8 mouse cellular contexts compared by ENCODE assay signal in the genomic region with DNA sequence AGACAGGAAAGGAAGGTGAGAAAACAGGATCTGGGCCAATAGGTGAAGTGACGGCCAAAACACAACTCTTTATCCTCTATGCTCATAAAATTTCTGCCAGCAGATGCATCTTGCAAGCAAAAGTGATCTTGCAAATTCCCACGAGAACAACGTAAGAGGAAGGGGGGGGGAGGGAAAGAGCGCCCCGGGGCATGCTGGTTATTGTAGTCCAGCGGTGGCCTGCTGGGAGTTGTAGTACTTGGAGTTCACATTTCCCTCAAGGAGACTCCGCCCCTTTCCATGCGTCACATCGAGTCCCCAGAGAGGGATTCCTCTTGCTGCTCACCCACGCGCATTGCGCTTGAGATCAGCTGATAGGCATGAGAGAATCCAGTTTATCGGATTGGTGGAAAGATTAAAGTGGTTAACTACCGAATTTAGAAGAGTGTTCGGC. TPM values are rescaled to one million over a fixed set of nuclear protein-coding genes. Genes with fewer than 3 reads are reported as not detected.
DNase-seq lines count a peak whose midpoint lies in the region; ATAC-seq lines count a peak whose summit lies in the region.

No protein-coding gene starts in this region.

- H3K4me1 ChIP-seq in hindbrain, embryonic 16.5 days (ENCODE audit: control insufficient read depth, insufficient read depth, low read depth, low read length): peaks cover 24% of the 10 kb centered on the region

- H3K4me2 ChIP-seq in hindbrain, embryonic 16.5 days (ENCODE audit: low read length): peak overlapping the region; percentile 68

- H3K79me2 ChIP-seq in macrophage (ENCODE audit: inconsistent target): peaks cover 28% of the 10 kb centered on the region

- H3K9me3 ChIP-seq in hindbrain, embryonic 16.5 days (ENCODE audit: control insufficient read depth, low read length): no peaks in the 10 kb centered on the region

- peak overlapping the region; percentile 70 for H3K27ac ChIP-seq in hindbrain, embryonic 16.5 days (ENCODE audit: low read depth, low read length)
- H3K27ac ChIP-seq in macrophage: peak overlapping the region; percentile 77

- no peaks in the 10 kb centered on the region for H3K27me3 ChIP-seq in hindbrain, embryonic 16.5 days (replicated peaks; ENCODE audit: control insufficient read depth, insufficient read depth, low read length)

- H3K9ac ChIP-seq in hindbrain, embryonic 16.5 days (ENCODE audit: low read depth, low read length): peak overlapping the region; percentile 61

- no peaks in the 10 kb centered on the region for H3K36me3 ChIP-seq in hindbrain, embryonic 16.5 days (ENCODE audit: control insufficient read depth, insufficient read depth, low read length)
- no peaks in the 10 kb centered on the region for H3K36me3 ChIP-seq in macrophage (ENCODE audit: inconsistent target)

- DNase-seq in WW6 (ENCODE audit: low read depth, low spot score): peak; percentile 96
- DNase-seq in cerebellum, postnatal 4 days (ENCODE audit: low spot score in 2 of 2): peak; percentile 78 to 93
- DNase-seq in gastrocnemius, adult 18-20 months (ENCODE audit: low spot score): peak; percentile 99
- DNase-seq in left cerebral cortex, adult 18-20 months (ENCODE audit: low spot score in 2 of 2): peak; percentile 97 to 98
- DNase-seq in right cerebral cortex, adult 18-20 months: peak; percentile 98
- peak; percentile 79 for DNase-seq in urinary bladder, postnatal 10 days (ENCODE audit: low spot score)

- under 1% methylated on average over 15 of the region's 15 CpGs for WGBS in hindbrain, embryonic 16.5 days
- WGBS in macrophage (ENCODE audit: missing documents): 1% methylated on average over 10 of the region's 15 CpGs

- ATAC-seq in hindbrain, embryonic 16.5 days: peak; percentile 66

- H3K4me3 ChIP-seq in hindbrain, embryonic 16.5 days (ENCODE audit: low read length): peak overlapping the region; percentile 40
- peak overlapping the region; percentile 21; the same call in 1 of the 2 replicates for H3K4me3 ChIP-seq in macrophage (ENCODE audit: inconsistent target)

RNA-seq across cellular contexts. Expression of a gene that starts 2.5 kb away (rescaled TPM):
- 100 to 1,000 TPM; 175 to 191 TPM for total RNA-seq in gastrocnemius, adult 18-20 months (2021)
- polyA plus RNA-seq in hindbrain, embryonic 16.5 days (2015; fragmentation: Nextera tagmentation; extraction: Ambion mirVana): 390 and 393 TPM in 2 replicates
- 100 to 1,000 TPM; 259 to 266 TPM for total RNA-seq in left cerebral cortex, adult 18-20 months (2021)
- total RNA-seq in macrophage (2018; cell fraction: chromatin; rRNA removed): 10 to 100 TPM; 43.1 to 85.5 (median 59.3) TPM
- total RNA-seq in macrophage (2018; cell fraction: cytosol; rRNA removed): 100 to 1,000 TPM; 142 to 211 (median 167) TPM
- 10 to 100 TPM; 35.1 to 99.4 (median 64.2) TPM for total RNA-seq in macrophage (2018; cell fraction: nucleus; rRNA removed)
- 152 to 209 TPM (median 172 TPM) in 3 replicates for polyA plus RNA-seq in macrophage (2018)

RNA-seq across cellular contexts. Expression of a gene that starts 26.9 kb away (rescaled TPM):
- total RNA-seq in gastrocnemius, adult 18-20 months (2021): 1 to 10 TPM; 8.0 to 9.4 TPM
- 11.9 and 12.8 TPM in 2 replicates for polyA plus RNA-seq in hindbrain, embryonic 16.5 days (2015; fragmentation: Nextera tagmentation; extraction: Ambion mirVana)
- 10 to 100 TPM; 32.2 to 33.5 TPM for total RNA-seq in left cerebral cortex, adult 18-20 months (2021)
- not detected for total RNA-seq in macrophage (2018; cell fraction: chromatin; rRNA removed)
- under 1 TPM in 10 of 26 experiments, not detected in 16; 0.09 to 0.43 (median 0.13) TPM for total RNA-seq in macrophage (2018; cell fraction: cytosol; rRNA removed)
- total RNA-seq in macrophage (2018; cell fraction: nucleus; rRNA removed): 1 to 10 TPM in 1 of 26 experiments, under 1 TPM in 2, not detected in 23; 0.35 to 1.7 (median 0.48) TPM
- polyA plus RNA-seq in macrophage (2018): not detected in 3 replicates

RNA-seq across cellular contexts. Expression of a gene that starts 54.4 kb away (rescaled TPM):
- total RNA-seq in gastrocnemius, adult 18-20 months (2021): 100 to 1,000 TPM in 1 of 2 experiments, 10 to 100 TPM in 1; 95.1 to 169 TPM
- 0.15 and 0.22 TPM in 2 replicates for polyA plus RNA-seq in hindbrain, embryonic 16.5 days (2015; fragmentation: Nextera tagmentation; extraction: Ambion mirVana)
- total RNA-seq in left cerebral cortex, adult 18-20 months (2021): 10 to 100 TPM; 15.9 to 17.3 TPM
- 10 to 100 TPM; 13.7 to 87.4 (median 42.2) TPM for total RNA-seq in macrophage (2018; cell fraction: chromatin; rRNA removed)
- total RNA-seq in macrophage (2018; cell fraction: cytosol; rRNA removed): 100 to 1,000 TPM in 12 of 26 experiments, 10 to 100 TPM in 14; 30.7 to 271 (median 98.7) TPM
- 100 to 1,000 TPM in 19 of 26 experiments, 10 to 100 TPM in 7; 25.3 to 303 (median 156) TPM for total RNA-seq in macrophage (2018; cell fraction: nucleus; rRNA removed)
- 4.8 to 33.5 TPM (median 23.5 TPM) in 3 replicates for polyA plus RNA-seq in macrophage (2018)

RNA-seq across cellular contexts. Expression of a gene that starts 55.3 kb away (rescaled TPM):
- 10 to 100 TPM; 10.4 to 15.0 TPM for total RNA-seq in gastrocnemius, adult 18-20 months (2021)
- polyA plus RNA-seq in hindbrain, embryonic 16.5 days (2015; fragmentation: Nextera tagmentation; extraction: Ambion mirVana): 37.1 and 39.3 TPM in 2 replicates
- total RNA-seq in left cerebral cortex, adult 18-20 months (2021): 10 to 100 TPM; 43.3 to 44.4 TPM
- 100 to 1,000 TPM in 7 of 26 experiments, 10 to 100 TPM in 19; 41.8 to 182 (median 85.4) TPM for total RNA-seq in macrophage (2018; cell fraction: chromatin; rRNA removed)
- total RNA-seq in macrophage (2018; cell fraction: cytosol; rRNA removed): 100 to 1,000 TPM; 103 to 247 (median 137) TPM
- 100 to 1,000 TPM in 25 of 26 experiments, 10 to 100 TPM in 1; 73.5 to 264 (median 143) TPM for total RNA-seq in macrophage (2018; cell fraction: nucleus; rRNA removed)
- 165 to 276 TPM (median 174 TPM) in 3 replicates for polyA plus RNA-seq in macrophage (2018)

Comparison
In these comparisons a context has a peak if more than half of its experiments do, and no peak if none do; other contexts are left out.
1. Peak in every context shown above with its lines: DNase-seq, ATAC-seq, H3K4me3 ChIP-seq and H3K27ac ChIP-seq.
2. RNA of a gene that starts 54.4 kb away (total RNA-seq): 95.1 to 169 TPM in gastrocnemius, adult 18-20 months; 15.9 to 17.3 TPM in left cerebral cortex, adult 18-20 months; every median in the first group is over 4 times any median in the second.